Mouse (Mus musculus): ENCODE data around the gene Gm42421. TPM values are rescaled to one million over a fixed set of nuclear protein-coding genes. Genes with fewer than 3 reads are reported as not detected.

Gene Gm42421
- polyA plus RNA-seq, 1 experiment from 2014 or later, result not detected

DNA sequence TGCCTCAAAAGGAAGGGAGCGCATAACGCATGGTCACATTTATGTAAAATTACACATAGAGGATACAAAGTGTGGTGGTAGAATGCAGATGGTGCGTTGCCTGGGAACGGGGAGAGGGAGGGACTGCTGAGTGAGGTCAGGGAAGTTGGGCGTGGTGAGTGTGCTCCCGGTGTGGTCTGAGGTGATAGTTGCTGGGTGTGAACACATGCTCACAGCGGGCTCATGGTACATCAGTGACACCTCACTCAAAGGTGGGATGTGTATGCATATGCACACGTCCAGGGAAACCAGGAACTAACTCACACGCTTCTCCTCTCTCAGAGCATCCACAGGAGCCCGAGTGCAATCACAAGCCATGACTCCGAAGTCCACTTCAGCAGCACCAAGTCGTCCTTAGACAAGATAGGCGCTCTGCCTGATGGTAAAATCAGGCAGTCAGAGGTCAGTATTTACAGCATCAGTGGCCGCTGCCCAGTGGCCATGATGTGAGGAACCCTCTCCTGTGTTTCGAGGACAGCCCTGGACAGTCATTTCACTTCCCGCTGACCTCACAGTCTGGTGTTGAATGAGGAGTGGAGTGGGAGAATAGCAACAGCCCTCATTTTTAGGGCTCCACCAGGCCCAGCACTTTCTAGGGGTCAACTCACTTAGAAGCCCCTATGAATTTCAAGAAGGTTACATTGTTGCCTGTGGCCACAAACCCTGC, 48.9 kb downstream of the Gm42421 start:
- H3K9me3 ChIP-seq (replicated peaks; ENCODE audit: control insufficient read depth, low read length), result no peaks in the 10 kb centered on the region
- peaks cover 3% of the 10 kb centered on the region; the same call in 1 of the 2 replicates for H3K4me1 ChIP-seq (ENCODE audit: control insufficient read depth, insufficient read depth, low read length)
- 54% methylated on average over 16 of the region's 16 CpGs for WGBS
- no peaks in the 10 kb centered on the region for H3K36me3 ChIP-seq (ENCODE audit: control insufficient read depth, insufficient read depth)
- no peak overlapping the region for H3K4me3 ChIP-seq (ENCODE audit: low read length)
- no peak for ATAC-seq (replicated peaks; ENCODE audit: extremely low read depth, insufficient read depth, low FRiP score)
- H3K4me2 ChIP-seq (ENCODE audit: low read depth, low read length), result no peak overlapping the region
- H3K27me3 ChIP-seq (ENCODE audit: control insufficient read depth, insufficient read depth, low read length), result no peaks in the 10 kb centered on the region
- no peak overlapping the region for H3K27ac ChIP-seq (ENCODE audit: low read length)
- H3K9ac ChIP-seq (ENCODE audit: low read length), result no peak overlapping the region

DNA sequence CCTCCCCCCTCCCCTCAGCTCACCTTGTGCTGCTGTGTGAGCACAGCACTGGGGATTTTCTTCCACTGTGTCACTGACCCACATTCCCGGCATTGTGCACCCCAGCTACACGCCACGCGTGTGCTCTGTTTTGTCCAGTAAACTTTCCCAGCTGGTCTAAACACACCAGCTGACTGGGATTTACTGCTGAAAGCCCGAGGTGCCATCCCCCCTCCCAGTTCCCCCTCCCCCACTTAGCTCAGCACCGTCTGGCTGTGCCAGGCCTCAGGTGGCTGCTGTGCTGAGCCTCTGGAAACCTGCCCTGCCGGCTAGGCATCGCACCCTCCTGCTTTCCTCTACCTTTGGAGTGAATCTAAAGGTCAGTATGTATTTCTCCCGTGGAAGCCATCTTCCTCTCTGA, 52.9 kb downstream of the Gm42421 start:
- Histone ChIP-seq H3K4me2 (ENCODE audit: low read depth, low read length) (no peak overlapping the region), H3K27me3 (ENCODE audit: control insufficient read depth, insufficient read depth, low read length) (no peaks in the 10 kb centered on the region), H3K9ac (ENCODE audit: low read length) (no peak overlapping the region), H3K4me1 (ENCODE audit: control insufficient read depth, insufficient read depth, low read length) (peaks cover 3% of the 10 kb centered on the region; the same call in 1 of the 2 replicates), H3K9me3 (replicated peaks; ENCODE audit: control insufficient read depth, low read length) (no peaks in the 10 kb centered on the region), H3K36me3 (ENCODE audit: control insufficient read depth, insufficient read depth) (no peaks in the 10 kb centered on the region; the same call in 1 of the 2 replicates), H3K27ac (ENCODE audit: low read length) (no peak overlapping the region), H3K4me3 (ENCODE audit: low read length) (no peak overlapping the region)
- 0 out of 2 replicates have a peak, but pooled peaks have one; percentile 49 for ATAC-seq (replicated peaks; ENCODE audit: extremely low read depth, insufficient read depth, low FRiP score)
- WGBS, result 29% methylated on average over 9 of the region's 9 CpGs

DNA sequence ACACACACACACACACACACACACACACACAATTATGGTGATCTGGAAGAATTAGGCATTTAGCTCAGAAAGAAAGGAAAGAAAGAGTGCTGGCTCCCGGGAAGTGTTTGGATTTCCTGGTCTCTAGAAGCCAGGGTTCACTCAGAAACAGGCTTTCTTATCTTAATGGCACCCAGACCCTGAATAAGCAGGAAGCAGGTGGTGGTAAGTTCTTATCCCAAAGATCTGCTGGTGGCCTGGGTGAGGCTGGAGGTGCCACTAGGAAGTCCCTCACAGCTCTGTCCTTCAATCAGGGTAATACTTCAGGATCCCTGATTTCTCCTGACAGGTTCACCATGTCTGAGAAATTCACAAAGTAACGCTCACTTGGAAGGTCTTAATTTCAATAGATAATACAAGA, 54.4 kb downstream of the Gm42421 start:
- Histone ChIP-seq H3K9ac (ENCODE audit: low read length) (no peak overlapping the region), H3K36me3 (ENCODE audit: control insufficient read depth, insufficient read depth) (peaks cover 12% of the 10 kb centered on the region), H3K4me2 (ENCODE audit: low read depth, low read length) (no peak overlapping the region), H3K9me3 (replicated peaks; ENCODE audit: control insufficient read depth, low read length) (no peaks in the 10 kb centered on the region), H3K4me3 (ENCODE audit: low read length) (no peak overlapping the region), H3K27ac (ENCODE audit: low read length) (no peak overlapping the region), H3K27me3 (ENCODE audit: control insufficient read depth, insufficient read depth, low read length) (no peaks in the 10 kb centered on the region), H3K4me1 (ENCODE audit: control insufficient read depth, insufficient read depth, low read length) (peaks cover 3% of the 10 kb centered on the region; the same call in 1 of the 2 replicates)
- 71% methylated on average over 2 of the region's 2 CpGs for WGBS
- ATAC-seq (replicated peaks; ENCODE audit: extremely low read depth, insufficient read depth, low FRiP score), result no peak

DNA sequence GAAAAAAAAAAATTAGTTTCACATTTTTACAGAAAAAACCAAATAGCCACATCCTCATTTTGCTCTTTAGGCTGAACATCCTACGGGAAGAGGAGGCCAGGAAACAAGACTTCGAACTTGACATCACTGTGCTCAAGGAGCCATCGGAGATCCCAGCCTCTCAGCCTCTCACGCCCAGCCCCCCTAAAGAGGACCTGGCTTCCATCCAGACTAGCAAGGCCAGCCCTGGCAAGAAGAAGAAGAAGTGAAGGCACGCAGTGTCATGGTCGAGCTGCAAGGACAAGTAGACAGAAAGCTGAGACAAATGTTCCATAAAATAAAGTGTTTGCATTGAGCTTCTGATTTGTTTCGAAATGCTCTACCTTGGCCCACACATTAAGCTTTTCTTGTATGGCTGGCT, 57.4 kb downstream of the Gm42421 start:
- 71% methylated on average over 7 of the region's 7 CpGs for WGBS
- no peak overlapping the region for H3K4me2 ChIP-seq (ENCODE audit: low read depth, low read length)
- no peak overlapping the region for H3K9ac ChIP-seq (ENCODE audit: low read length)
- no peaks in the 10 kb centered on the region for H3K9me3 ChIP-seq (replicated peaks; ENCODE audit: control insufficient read depth, low read length)
- no peak overlapping the region for H3K4me3 ChIP-seq (ENCODE audit: low read length)
- ATAC-seq (replicated peaks; ENCODE audit: extremely low read depth, insufficient read depth, low FRiP score), result no peak
- peaks cover 5% of the 10 kb centered on the region; the same call in 1 of the 2 replicates for H3K4me1 ChIP-seq (ENCODE audit: control insufficient read depth, insufficient read depth, low read length)
- no peaks in the 10 kb centered on the region for H3K27me3 ChIP-seq (ENCODE audit: control insufficient read depth, insufficient read depth, low read length)
- H3K36me3 ChIP-seq (ENCODE audit: control insufficient read depth, insufficient read depth), result peaks cover 34% of the 10 kb centered on the region
- no peak overlapping the region for H3K27ac ChIP-seq (ENCODE audit: low read length)

Other genes with a start within 250 kb of the Gm42421 start
- gene Usp42, start 195.9 kb upstream of the Gm42421 start, polyA plus RNA-seq (2015; fragmentation: Nextera tagmentation; extraction: Ambion mirVana), result 9.7 and 11.3 TPM in 2 replicates
- 26.3 and 26.4 TPM in 2 replicates for gene Eif2ak1, start 110.4 kb upstream of the Gm42421 start, polyA plus RNA-seq (2015; fragmentation: Nextera tagmentation; extraction: Ambion mirVana)
- 0.28 and 0.41 TPM in 2 replicates for gene Ankrd61, start 30.5 kb upstream of the Gm42421 start, polyA plus RNA-seq (2015; fragmentation: Nextera tagmentation; extraction: Ambion mirVana)
- 91.4 and 91.5 TPM in 2 replicates for gene Aimp2, start 18.3 kb upstream of the Gm42421 start, polyA plus RNA-seq (2015; fragmentation: Nextera tagmentation; extraction: Ambion mirVana)
- 16.7 and 17.6 TPM in 2 replicates for gene Pms2, start 18.2 kb upstream of the Gm42421 start, polyA plus RNA-seq (2015; fragmentation: Nextera tagmentation; extraction: Ambion mirVana)
- gene Rsph10b, start 4.9 kb downstream of the Gm42421 start, polyA plus RNA-seq (2015; fragmentation: Nextera tagmentation; extraction: Ambion mirVana), result 1.1 and 1.9 TPM in 2 replicates
- 49.9 and 57.6 TPM in 2 replicates for gene Ccz1, start 86.7 kb downstream of the Gm42421 start, polyA plus RNA-seq (2015; fragmentation: Nextera tagmentation; extraction: Ambion mirVana)
- gene Ocm, start 98.5 kb downstream of the Gm42421 start, polyA plus RNA-seq (2015; fragmentation: Nextera tagmentation; extraction: Ambion mirVana), result 0.64 TPM in 1 of 2 replicates, not detected in the other
- 3.5 and 4.1 TPM in 2 replicates for gene Lmtk2, start 172.3 kb downstream of the Gm42421 start, polyA plus RNA-seq (2015; fragmentation: Nextera tagmentation; extraction: Ambion mirVana)